Mouse (Mus musculus) heart, embryonic 13.5 days (tissue): ENCODE measurements at regions not wholly inside any gene's neighbourhood (a gene's known extent, or its start where the extent isn't known, plus 50 kb on each side); places are given as distances from the start of the nearest gene placed in this dataset.

Experiments used
- ATAC-seq: fragments of 200-750 bp; cut with Nextera tagmentation; 2 replicates; pipeline ENCODE4 v1.8.0; 2017; ENCODE audit warnings: moderate TSS enrichment; ENCODE audit not compliant: insufficient number of reproducible peaks, low FRiP score, low TSS enrichment; ENCODE audit errors: extremely low read depth
- H3K27ac ChIP-seq: fragments of 300-500 bp; sonication (generic); replicated peaks from 2 replicates; pipeline ENCODE4 v1.5.1; 2015; ENCODE audit warnings: moderate library complexity, mild to moderate bottlenecking, inconsistent platforms
- H3K27me3 ChIP-seq: fragments of 300-500 bp; sonication (generic); replicated peaks from 2 replicates; pipeline ENCODE4 v1.6.1; 2015; ENCODE audit warnings: mild to moderate bottlenecking, inconsistent platforms
- H3K36me3 ChIP-seq: fragments of 300-500 bp; sonication (generic); 2 replicates; pipeline ENCODE4 v1.6.1; 2015; ENCODE audit warnings: mild to moderate bottlenecking, inconsistent platforms
- H3K4me1 ChIP-seq: fragments of 300-500 bp; sonication (generic); 2 replicates; pipeline ENCODE4 v1.6.1; 2015; ENCODE audit warnings: inconsistent platforms
- H3K4me2 ChIP-seq: fragments of 300-500 bp; sonication (generic); 2 replicates; pipeline ENCODE4 v1.6.1; 2015; ENCODE audit warnings: inconsistent platforms, mild to moderate bottlenecking, moderate library complexity
- H3K4me3 ChIP-seq: fragments of 300-500 bp; sonication (generic); 2 replicates; pipeline ENCODE4 v1.5.1; 2015; ENCODE audit warnings: moderate library complexity, mild to moderate bottlenecking, inconsistent platforms
- H3K9ac ChIP-seq: fragments of 300-500 bp; sonication (generic); 2 replicates; pipeline ENCODE4 v1.6.1; 2015; ENCODE audit warnings: inconsistent platforms, mild to moderate bottlenecking, moderate library complexity
- H3K9me3 ChIP-seq: fragments of 300-500 bp; sonication (generic); 2 replicates; pipeline ENCODE4 v1.6.1; 2016; ENCODE audit warnings: inconsistent platforms
- WGBS: fragments of 180-500 bp; shearing (Covaris S2); methylation state at CpG from one replicate; pipeline ENCODE4 v1.1.7; 2015; ENCODE audit warnings: mixed read lengths; 5-methylcytosine and 5-hydroxymethylcytosine counted together

DNA sequence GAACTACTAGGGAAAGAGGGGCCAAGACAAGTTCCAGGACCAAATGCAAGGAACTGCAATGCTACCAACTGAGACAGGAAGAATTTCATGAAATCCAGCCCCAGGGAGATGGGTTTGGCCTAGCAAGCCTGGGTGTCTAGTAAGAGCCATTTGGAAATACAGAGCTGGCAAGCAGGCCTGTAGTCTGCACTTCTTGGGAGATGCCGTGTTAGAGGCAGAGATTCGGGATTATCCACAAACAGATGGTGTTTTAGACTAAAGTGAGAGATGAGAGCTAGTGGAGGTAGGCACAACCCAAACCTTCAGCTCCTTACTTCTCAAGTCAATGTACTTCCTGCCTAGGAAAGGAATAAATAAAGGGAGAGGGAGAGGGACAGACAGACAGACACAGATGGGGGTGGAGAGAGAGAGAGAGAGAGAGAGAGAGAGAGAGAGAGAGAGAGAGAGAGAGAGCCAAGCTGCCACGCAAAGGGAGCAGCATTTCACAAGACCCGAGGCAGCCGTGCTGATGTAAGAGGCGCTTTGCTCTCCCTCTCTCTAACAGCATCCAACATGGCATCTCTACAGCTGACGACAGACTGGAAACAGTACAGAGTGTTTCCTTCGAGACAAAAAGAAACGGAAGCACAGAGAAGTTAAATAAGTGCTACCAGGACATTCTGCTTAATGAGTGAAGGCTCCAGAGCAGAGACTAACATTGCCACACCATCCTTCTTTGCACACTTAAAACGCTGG lies 182.9 kb downstream of the Irs2 start:
- Histone ChIP-seq H3K4me3 (no peak overlapping the region), H3K27ac (no peak overlapping the region), H3K9me3 (no peaks in the 10 kb centered on the region), H3K4me1 (no peaks in the 10 kb centered on the region), H3K9ac (no peak overlapping the region), H3K27me3 (peaks cover 11% of the 10 kb centered on the region; the same call in 1 of the 2 replicates), H3K4me2 (no peak overlapping the region), H3K36me3 (no peaks in the 10 kb centered on the region)
- 45% methylated on average over 10 of the region's 10 CpGs for WGBS
- no peak for ATAC-seq

DNA sequence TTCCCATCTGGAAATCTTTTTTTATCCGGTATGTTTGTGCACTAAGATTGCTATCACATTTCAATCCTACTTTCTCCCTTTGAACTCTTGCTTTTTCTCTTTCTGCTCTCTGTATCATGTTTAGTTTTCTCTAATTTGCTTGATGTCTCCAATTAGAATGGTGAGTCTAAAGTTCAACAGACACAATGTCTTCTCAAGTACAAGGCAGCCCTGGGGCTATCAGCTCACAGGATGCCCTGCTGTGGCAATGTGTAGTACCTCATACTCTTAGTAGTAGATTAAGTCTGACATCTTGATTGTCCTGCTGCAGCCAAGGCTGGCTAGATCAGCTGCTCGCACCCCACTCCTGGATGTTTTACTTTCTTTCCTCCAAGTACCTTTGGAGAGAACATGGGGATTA lies 186.4 kb downstream of the Irs2 start:
- WGBS: 80% methylated on average over 2 of the region's 2 CpGs
- Histone ChIP-seq H3K27ac (no peak overlapping the region), H3K9me3 (no peaks in the 10 kb centered on the region), H3K36me3 (no peaks in the 10 kb centered on the region), H3K4me2 (no peak overlapping the region), H3K27me3 (peaks cover 6% of the 10 kb centered on the region; the same call in 1 of the 2 replicates), H3K4me1 (no peaks in the 10 kb centered on the region), H3K4me3 (no peak overlapping the region), H3K9ac (no peak overlapping the region)
- no peak for ATAC-seq

DNA sequence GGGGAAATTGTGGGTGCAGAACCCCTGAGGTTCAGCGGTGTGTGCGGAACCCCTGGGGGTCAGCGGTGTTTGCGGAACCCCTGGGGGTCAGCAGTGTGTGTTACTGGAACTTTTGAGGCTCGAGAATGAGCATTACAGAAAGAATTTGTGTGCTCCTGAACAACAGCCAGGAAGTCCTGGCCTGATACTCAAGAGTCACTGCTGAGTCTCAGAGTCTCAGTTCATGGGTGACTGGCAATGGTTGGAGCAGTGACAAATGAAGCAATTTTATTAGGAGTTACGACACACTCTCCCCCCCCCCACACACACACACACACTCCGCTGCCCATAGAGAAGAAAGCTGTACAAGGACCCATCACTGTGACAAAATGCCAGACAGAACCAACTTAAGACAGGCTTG lies 193.8 kb downstream of the Irs2 start:
- 78% methylated on average over 7 of the region's 7 CpGs for WGBS
- no peak overlapping the region for H3K9ac ChIP-seq
- no peak overlapping the region for H3K4me3 ChIP-seq

DNA sequence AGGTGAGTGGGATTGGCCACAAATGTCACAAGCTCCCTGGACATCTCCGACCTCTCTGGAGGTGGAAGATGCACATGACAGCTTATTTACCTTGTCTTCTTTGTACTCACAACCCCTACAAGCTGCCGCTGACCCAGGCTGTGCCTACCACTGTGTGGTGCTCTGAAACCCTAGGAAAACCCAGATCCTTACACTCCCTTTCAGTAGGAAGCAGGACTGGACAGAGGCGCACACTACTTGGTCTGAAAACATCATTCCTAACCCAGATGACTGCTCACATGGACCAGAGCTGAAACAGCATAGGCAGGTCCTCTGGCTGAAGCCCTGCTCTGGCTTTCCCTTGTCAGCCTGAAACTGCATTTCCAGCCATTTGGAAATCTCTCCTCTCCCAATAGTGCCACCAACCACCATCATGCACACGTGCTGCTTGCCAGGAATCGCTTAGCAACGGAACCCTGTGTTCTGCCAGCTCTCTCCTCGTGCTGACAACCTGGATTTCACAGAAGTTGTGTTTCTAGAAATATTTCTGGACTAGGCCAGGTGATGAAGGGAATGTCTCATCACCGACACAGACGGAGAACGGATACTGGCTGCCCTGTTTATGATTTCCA lies 196.1 kb downstream of the Irs2 start:
- WGBS: 56% methylated on average over 10 of the region's 10 CpGs
- H3K36me3 ChIP-seq: no peaks in the 10 kb centered on the region
- ATAC-seq: no peak
- no peak overlapping the region for H3K9ac ChIP-seq
- no peak overlapping the region for H3K4me3 ChIP-seq
- H3K27me3 ChIP-seq: peaks cover 7% of the 10 kb centered on the region; the same call in 1 of the 2 replicates
- H3K4me1 ChIP-seq: peaks cover 13% of the 10 kb centered on the region
- no peak overlapping the region for H3K4me2 ChIP-seq
- no peak overlapping the region for H3K27ac ChIP-seq
- H3K9me3 ChIP-seq: no peaks in the 10 kb centered on the region

More for the DNA sequence above, 193.8 kb downstream of the Irs2 start:
- peaks cover 4% of the 10 kb centered on the region; the same call in 1 of the 2 replicates for H3K27me3 ChIP-seq
- no peak for ATAC-seq
- H3K4me2 ChIP-seq: no peak overlapping the region
- no peaks in the 10 kb centered on the region for H3K9me3 ChIP-seq
- no peak overlapping the region for H3K27ac ChIP-seq
- peaks cover 13% of the 10 kb centered on the region for H3K4me1 ChIP-seq
- no peaks in the 10 kb centered on the region for H3K36me3 ChIP-seq

DNA sequence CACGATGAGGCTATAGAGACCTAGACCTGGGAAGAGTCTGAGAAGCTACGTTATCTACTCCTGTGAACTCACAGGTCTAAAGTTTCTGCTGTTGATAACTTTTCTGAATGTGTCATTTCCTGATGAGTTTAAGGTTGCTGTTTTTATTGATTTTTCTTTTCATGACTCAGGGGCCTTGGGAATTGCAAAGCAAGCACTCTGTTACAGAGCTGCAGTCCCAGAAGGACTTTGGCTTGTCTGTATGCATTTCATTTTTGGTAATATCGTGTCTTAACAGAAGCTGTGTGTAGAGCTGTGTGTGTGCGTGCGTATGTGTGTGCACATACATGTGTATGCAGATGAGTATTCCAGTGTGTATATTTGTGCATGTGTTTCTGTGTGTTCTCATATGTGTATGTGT lies 201.2 kb downstream of the Irs2 start:
- Histone ChIP-seq H3K27me3 (peaks cover 15% of the 10 kb centered on the region; the same call in 1 of the 2 replicates), H3K4me2 (no peak overlapping the region), H3K27ac (no peak overlapping the region), H3K9ac (no peak overlapping the region), H3K9me3 (no peaks in the 10 kb centered on the region), H3K36me3 (no peaks in the 10 kb centered on the region), H3K4me3 (no peak overlapping the region), H3K4me1 (peaks cover 25% of the 10 kb centered on the region)
- 91% methylated on average over 5 of the region's 5 CpGs for WGBS
- ATAC-seq: no peak

- H3K9ac ChIP-seq: peak overlapping the region; percentile 54; the same call in 1 of the 2 replicates
- no peaks in the 10 kb centered on the region for H3K36me3 ChIP-seq
- no peaks in the 10 kb centered on the region for H3K9me3 ChIP-seq
- peaks cover 15% of the 10 kb centered on the region; the same call in 1 of the 2 replicates for H3K27me3 ChIP-seq
- H3K4me3 ChIP-seq: peak overlapping the region; percentile 25
- H3K4me1 ChIP-seq: peaks cover 33% of the 10 kb centered on the region
- no peak for ATAC-seq
- 16% methylated on average over 22 of the region's 25 CpGs for WGBS
- H3K27ac ChIP-seq: no peak overlapping the region
- peak overlapping the region; percentile 57 for H3K4me2 ChIP-seq
These were observed 202.7 kb downstream of the Irs2 start for GRCm38 (mm10) chr8:10805405-10806151.

DNA sequence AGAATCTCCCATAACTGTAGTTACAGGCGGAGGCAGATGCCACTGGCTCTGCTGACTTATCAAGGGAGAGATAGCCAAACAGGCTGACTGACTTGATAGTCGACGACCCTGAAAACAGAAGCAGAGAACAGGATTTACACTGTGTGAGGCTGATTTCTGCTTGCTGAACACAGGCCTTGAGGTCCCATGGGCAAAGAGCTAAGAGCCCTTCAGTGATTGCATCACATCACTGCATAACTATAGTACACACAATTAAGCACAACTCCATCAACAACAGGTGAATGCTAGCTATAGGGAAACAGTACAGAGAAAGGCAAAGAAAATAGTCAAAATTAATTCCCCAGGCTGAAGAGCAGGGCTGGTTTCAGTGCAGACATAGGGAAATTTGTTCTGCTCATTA lies 203.3 kb downstream of the Irs2 start:
- H3K9me3 ChIP-seq: no peaks in the 10 kb centered on the region
- ATAC-seq: no peak
- H3K4me3 ChIP-seq: no peak overlapping the region
- peaks cover 15% of the 10 kb centered on the region; the same call in 1 of the 2 replicates for H3K27me3 ChIP-seq
- 24% methylated on average over 3 of the region's 3 CpGs for WGBS
- H3K4me1 ChIP-seq: peaks cover 31% of the 10 kb centered on the region
- H3K36me3 ChIP-seq: no peaks in the 10 kb centered on the region
- no peak overlapping the region for H3K27ac ChIP-seq
- no peak overlapping the region; the same call in 1 of the 2 replicates for H3K9ac ChIP-seq
- H3K4me2 ChIP-seq: no peak overlapping the region

- H3K4me2 ChIP-seq: no peak overlapping the region
- H3K9me3 ChIP-seq: no peaks in the 10 kb centered on the region
- 0 out of 2 replicates have a peak, but pooled peaks have one; percentile 46 for ATAC-seq
- peaks cover 31% of the 10 kb centered on the region for H3K4me1 ChIP-seq
- H3K4me3 ChIP-seq: no peak overlapping the region
- no peak overlapping the region for H3K9ac ChIP-seq
- peak overlapping the region; percentile 12; the same call in 1 of the 2 replicates for H3K27ac ChIP-seq
- no peaks in the 10 kb centered on the region for H3K36me3 ChIP-seq
- H3K27me3 ChIP-seq: peaks cover 6% of the 10 kb centered on the region; the same call in 1 of the 2 replicates
These were observed 206.3 kb downstream of the Irs2 start for GRCm38 (mm10) chr8:10802003-10802402.

DNA sequence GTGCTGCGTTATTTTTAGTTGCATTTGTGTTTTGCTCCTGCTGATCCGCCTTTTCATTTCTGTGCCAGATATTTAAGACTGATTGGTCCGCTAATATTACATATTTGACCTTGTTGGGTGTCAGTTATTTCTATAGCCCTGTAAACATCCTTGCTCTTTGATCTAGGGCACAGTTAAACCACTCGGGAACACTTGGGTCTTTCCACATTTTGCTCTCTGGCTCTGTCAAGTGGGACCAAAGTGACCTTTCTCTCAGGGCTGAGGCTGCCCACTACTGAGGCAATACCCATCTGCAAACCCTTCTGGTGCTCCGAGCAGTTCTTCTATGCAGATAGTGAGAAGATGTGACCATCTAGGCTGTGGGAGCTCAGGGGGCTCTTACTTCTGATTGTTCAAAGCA lies 206.7 kb downstream of the Irs2 start:
- Histone ChIP-seq H3K4me1 (peaks cover 31% of the 10 kb centered on the region), H3K27me3 (peaks cover 2% of the 10 kb centered on the region; the same call in 1 of the 2 replicates), H3K9me3 (no peaks in the 10 kb centered on the region), H3K36me3 (no peaks in the 10 kb centered on the region), H3K9ac (no peak overlapping the region; the same call in 1 of the 2 replicates), H3K4me2 (no peak overlapping the region), H3K27ac (peak overlapping the region; percentile 12; the same call in 1 of the 2 replicates), H3K4me3 (no peak overlapping the region)
- ATAC-seq: no peak
- WGBS: 45% methylated on average over 5 of the region's 5 CpGs

- Histone ChIP-seq H3K4me2 (no peak overlapping the region), H3K27me3 (no peaks in the 10 kb centered on the region), H3K9me3 (no peaks in the 10 kb centered on the region), H3K4me3 (no peak overlapping the region), H3K27ac (no peak overlapping the region), H3K36me3 (no peaks in the 10 kb centered on the region), H3K9ac (no peak overlapping the region), H3K4me1 (peaks cover 19% of the 10 kb centered on the region)
- 78% methylated on average over 1 of the region's 1 CpGs for WGBS
- no peak for ATAC-seq
These were observed 209.8 kb downstream of the Irs2 start for GRCm38 (mm10) chr8:10798444-10798843.
